Mouse (Mus musculus) kidney, postnatal 25 days (tissue): ENCODE measurements around the gene Gpr3.
A peak's percentile ranks its signal among the peaks of the same experiment; 100 is the strongest.

Source experiments
- DNase-seq, 2 experiments: peaks; one replicate each; pipeline ENCODE4 v3.0.0; 2021; ENCODE audit warnings: mixed read lengths in 2 of 2

Gene Gpr3

DNA sequence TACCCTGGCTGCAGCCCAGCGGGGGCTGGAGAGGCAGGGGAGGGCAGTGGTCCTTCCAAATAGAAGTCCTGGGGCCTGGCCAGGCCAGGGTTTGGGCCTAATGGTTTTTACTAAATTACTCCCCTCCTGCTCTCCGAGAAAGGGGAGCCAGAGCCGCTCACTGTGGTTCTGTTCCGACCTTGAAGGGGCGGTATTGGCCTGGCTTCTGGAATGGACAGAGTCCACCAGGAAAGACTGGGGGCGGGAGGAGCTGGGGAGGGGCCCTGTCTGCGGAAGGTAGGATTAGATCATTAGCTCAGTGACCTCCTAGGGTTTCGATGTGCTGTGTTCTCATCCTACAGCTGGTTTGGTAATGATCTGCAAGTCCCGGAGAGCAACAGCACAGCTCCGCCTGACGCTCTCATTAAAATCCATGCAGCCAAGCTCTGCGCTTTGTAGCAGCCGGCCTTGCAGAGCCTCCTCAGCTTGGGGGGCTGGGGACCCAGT lies 14.5 kb downstream of the Gpr3 start:
- DNase-seq = peak; percentile 64 to 89

DNA sequence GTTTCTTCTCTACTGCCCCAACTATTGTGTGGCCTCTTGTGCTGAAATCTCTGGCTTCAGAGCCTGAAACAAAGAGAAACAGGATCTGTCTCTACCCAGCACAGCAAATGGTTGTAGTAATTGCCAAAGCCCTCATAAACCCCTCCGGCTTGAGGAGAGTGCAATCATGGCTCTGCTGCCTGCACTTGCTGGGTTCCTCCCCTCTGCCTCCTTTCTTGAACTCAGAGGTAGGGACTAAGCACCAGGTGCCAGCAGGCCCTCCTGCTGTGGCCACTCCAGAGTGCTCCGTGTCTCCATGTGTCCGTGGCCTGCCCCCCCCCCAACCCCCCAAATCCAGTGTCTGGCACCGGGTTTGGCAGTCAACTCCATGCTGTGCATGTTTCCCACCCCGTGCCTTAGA lies 15.0 kb downstream of the Gpr3 start:
- no peak for DNase-seq

DNA sequence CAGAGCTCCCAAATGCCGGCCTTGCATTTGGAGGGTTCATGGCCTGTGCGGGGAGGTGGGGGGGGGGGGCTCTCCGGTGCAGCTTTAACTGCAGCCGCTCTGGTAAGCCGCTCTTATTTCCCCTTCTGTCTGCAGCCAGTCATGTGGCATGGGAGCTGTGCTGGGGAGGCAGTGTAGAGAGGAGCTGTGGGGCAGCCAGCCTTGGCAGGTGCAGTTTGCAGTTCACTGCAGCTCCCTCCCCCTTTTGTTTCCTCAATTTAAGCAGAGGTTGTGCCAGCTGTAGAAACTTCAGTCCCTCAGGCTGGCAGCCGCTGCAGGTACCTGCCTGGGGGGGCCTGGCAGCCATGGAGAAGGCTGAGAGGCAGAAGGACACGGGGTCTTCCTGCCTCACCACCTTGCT lies 15.5 kb downstream of the Gpr3 start:
- peak in 1 of 2 experiments; percentile 76 for DNase-seq

DNA sequence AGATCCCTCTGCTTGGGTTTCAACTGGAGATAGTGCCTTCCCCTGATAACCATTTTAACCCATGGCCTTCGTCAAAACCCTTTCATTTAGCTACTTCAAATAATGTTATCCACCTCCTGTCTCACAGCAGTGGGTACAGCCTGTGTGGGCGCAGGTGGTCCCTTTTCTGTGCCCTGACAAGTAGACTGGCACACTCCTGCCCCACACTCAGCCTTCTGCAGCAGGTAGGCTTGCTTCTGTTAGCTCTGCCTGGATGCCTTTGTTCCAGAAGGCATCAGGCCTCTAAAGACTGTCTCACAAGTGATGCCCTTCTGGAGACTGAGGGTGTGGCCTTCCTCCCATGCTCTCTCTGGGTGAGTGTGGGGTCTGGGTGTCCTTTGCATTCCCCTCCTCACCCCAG lies 16.2 kb downstream of the Gpr3 start:
- no peak for DNase-seq

DNA sequence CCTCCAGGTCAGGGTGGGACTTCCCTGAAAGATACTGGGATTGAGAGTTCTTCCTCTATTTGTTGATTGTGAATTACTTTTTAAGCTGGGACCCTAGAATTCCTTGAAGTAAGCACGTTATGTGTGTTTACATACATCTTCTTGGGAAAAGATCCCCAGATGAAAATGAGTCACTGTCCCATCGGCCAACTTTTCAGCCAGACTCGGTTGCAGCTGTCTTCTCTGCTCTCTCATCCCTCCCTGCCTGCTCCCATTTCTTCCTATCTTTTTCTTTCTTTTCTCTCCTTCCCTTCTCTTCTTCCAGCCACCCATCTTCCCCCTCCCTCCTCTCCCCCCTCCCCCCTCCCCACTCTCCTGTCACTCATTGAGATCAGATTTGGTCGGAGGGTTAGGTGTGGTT lies 17.3 kb downstream of the Gpr3 start:
- no peak for DNase-seq

DNA sequence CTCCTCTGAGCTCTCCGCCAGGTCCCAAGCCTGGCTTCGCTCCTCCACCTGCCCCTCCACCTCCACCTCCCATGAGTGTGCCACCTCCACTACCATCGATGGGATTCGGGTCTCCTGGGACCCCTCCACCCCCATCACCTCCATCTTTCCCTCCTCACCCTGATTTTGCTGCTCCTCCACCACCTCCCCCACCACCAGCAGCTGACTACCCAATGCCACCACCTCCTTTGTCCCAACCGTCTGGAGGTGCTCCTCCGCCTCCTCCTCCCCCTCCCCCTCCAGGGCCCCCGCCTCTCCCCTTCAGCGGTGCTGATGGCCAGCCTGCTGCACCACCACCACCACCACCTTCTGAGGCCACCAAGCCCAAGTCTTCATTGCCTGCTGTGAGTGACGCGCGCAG lies 17.9 kb downstream of the Gpr3 start:
- DNase-seq = no peak

DNA sequence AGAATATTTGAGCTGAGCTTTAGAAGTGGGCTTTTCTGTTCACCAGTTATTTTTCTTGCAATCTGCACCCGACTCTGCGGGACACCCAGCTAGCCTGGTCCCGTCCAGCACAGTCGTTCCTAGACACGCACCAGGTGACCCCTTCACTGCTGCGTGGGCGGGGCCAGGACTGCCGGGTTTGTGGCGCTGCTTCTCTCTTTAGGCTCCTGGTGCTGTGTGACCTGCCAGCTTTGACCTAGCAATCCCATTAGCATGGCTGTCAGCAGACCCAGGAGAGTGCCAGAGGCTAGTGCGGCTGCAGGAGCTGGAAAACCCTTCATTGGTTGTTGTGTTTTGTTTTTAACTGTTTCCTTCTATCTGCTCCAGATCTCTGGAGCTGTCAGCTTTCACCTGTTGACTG lies 22.9 kb downstream of the Gpr3 start:
- DNase-seq = peak; percentile 52 to 76

DNA sequence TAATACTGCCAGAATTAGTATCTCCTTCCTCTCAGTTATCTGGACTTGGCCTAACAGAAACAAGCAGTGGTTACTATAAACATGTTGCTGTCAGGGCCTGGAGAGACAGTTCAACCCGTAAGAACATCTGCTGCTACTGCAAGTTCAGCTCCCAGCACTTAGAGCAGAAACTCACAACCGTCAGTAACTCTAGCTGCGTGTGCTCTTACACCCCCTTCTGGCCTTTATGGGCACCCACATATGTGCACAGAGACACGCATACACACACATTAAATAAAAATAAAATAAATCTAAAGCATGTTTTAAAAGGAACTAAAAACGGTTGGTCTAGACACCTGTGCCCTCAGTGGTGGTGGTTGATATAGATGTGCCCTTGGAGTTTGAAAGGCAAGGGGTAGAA lies 25.5 kb downstream of the Gpr3 start:
- no peak for DNase-seq

DNA sequence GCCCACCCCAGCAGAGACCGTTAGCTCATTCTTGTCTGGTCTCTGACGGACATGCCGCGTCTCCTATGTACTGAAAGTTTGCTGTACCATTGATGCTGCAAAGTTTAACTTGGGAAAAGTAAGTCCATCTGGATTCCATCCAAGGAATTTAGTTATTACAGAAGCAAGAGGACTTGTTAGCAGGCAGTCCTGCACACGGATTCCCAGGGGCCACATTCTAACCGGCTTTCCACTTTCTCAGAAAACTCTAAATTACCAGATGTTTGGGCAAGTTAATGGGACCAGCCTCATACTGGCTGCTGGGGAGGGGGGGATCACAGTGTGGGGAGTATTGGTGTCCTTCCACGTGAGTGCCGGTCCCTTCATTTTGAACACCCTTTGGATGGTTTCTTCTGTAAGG lies 26.4 kb downstream of the Gpr3 start:
- DNase-seq = no peak

DNA sequence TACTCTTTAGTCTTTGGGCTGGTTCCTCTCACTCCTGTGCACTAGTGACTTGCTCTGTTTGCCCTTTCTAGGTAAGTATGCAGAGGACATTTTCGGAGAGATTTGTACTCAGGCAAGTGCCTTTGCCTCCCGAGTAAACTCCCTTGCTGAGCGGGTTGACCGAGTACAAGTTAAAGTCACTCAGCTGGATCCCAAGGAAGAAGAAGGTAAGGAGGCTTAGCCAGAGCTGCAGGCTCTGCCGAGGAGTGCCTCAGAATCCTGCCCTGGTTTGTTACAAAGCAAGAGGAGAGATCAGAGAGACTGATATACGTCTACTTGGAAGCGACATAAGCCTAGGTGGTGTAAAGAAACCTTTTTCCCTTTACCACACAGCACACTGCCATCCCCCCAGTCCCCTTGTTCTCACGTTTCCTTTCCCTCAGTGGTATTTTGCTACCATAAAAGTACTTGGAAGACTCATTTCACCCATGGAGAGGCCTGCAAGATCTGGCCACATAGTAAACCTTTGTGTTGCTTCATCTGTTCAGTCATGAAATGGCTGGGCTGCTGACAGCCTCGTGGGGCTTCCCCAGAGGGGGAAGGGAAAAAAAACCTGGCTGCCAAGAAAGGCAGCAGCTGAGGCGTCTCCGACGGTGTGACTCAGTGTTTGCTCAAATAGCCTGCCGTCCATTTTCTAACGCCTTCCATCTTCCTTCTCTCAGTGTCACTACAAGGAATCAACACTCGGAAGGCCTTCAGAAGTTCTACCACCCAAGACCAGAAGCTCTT lies 27.3 kb downstream of the Gpr3 start:
- peak in 1 of 2 experiments; percentile 58 for DNase-seq

DNA sequence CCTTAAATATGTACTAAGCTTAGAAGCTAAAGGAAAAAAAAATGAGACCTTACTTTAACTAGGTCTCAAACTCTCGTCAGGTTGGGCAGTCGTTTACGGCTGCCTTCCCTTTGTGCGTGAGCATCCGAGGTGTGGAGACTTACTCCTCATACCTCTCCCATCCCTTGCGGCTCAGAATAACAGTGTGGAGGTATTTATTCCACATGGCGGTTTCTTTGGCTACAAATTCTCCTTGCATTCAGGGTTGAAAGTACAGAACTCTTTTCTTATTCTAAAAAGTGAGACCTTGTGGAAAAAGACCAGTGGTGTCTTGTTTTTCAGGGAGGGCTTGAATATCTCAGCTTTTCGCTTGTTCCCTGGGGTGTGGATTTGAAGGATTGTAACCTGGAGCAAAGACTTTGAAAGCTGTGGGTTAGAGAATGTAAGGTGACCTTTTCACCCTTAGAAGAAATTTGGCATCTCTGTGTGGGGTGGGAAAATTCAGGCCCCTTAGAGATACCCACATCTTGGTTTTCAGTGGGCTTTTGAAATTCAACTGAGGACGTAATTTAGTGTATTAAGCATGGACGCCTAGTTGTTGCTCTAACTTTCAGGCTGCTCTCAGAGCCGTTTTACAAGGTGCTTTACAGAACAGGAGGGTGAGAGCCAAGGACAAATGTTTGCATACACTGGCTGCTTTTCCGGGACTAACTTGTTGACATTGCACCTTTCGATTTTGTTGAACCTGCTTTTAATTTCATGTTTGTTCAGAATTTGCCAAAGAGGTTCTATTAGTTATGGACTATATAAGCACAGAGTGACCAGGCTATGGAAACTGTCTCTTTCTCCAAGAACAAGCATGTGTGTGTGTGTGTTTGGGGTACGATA lies 28.1 kb downstream of the Gpr3 start:
- DNase-seq = no peak

DNA sequence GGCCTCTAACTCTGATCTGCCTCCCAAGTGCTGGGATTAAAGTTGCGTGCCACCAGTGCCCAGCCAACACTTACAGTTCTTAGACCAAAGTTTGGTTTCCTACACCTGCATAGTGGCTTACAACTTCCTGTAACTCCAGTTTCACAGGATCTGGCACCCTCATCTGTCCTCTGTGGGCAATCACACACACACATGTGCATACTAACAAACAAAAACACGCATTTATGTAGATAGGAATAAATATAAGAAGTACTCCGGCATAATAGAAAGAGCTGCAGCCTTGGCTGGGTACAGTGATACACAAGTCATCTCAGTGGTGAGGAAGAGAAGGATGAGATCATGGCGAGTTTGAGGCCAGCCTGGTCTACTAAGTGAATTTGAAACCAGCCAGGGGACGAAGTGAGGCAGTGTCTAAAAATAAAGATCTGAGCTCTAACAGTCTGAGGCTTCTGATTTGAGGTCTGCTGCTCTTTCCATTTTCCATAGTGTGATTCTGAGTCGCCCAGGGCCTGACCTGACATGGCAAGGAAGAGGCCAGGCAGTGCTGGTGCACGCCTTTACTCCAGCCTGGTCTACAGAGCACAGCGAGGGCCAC lies 29.8 kb downstream of the Gpr3 start:
- DNase-seq = no peak

DNA sequence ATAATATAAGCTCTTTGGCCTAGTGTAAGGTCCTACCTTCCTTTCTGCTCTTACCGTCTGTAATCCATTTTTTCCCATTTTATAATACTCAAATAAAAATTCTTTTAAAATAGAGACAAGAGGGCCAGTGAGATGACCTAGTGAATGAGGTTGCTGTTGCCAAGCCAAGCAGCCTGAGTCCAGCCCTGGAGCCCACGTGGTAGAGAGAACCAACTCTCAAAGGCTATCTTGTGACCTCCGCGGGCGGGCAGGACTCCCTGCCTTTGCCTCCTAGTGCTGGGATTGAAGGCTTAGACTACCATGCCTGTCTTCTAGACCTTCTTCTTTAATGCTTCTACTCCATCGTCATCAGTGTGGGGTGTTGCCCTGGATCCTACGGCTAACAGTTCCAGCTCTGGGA lies 33.1 kb downstream of the Gpr3 start:
- DNase-seq = no peak

DNA sequence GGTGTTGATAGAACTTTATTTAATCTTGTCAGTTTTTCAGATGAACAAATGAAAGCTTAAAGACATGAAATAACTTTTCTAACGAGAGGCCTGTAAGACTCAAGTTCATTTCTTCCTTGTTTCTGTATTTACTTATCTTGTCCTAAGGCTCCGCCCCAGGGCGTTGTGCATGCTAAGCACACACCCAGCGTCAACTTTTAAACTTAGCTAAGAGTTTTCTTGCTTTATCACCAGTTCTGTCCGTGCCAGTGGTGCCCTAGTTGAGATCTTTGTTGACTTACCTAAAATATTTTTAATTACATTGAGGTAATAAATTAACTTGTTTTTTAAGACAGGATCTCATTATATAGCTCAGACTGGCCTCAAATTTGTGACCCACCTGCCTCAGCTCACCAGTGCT lies 34.0 kb downstream of the Gpr3 start:
- DNase-seq = no peak

DNA sequence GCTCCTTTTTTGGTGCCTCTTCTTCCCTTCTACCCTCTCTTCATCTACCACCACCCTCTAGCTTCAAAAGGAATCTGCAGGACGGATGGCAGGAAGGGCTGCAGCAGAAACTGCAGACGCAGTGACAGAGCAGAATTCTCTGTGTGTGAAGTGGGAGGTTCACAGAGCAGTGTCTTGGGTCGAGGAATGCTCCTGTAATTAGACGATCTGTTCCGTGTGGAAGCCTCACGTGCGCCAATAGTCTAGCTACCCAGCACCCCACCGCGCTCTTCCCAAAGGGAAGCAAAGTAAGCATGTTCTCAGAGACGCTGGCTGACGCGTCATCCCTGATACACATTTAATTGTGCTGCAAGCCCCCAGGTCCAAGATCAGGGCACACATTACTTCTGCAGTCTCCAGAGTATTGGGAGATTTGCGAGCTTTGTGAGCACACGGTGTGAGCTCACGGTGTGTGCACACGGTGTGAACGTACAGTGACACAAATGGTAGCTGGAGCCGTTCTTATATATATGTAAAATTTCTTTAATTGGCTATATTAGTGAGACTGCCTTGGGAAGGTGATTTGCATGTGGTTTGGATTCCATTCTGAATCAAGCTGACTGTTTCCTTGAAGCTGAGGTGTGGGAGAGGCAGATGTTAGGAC lies 35.5 kb downstream of the Gpr3 start:
- no peak for DNase-seq

DNA sequence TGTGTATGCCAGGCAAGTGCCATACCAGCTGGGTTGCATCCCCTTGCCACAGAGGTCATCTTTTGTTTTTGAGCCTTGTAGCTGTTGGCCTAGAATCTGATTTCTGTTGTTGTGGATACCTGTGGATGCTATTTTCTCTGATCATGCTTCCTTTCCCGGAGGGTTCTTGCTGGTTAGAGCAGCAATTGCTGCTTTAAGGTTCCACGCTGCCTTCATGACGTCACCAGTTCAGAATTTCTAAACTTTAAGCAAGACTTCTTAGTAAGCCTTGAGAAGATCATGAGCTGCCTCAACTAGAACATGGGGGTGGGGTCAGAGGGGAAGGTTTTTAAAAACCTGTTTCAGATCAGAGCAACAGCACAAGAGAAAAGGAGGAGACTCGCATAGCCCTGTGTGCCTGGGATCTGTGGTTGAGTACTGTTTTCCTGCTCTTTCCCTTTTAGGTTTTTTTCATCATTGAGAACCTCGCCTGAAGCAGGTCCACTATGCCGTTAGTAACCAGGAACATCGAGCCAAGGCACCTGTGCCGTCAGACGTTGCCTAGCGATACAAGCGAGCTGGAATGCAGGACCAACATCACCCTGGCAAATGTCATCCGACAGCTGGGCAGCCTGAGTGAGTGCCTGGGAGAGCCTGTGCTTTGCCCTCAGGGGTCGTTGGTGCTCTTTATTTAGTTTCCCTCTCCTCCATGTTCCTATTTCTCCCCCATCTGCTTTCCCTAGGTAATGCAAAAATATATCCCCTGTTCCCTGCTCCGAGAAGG lies 36.2 kb downstream of the Gpr3 start:
- DNase-seq = peak in 1 of 2 experiments; percentile 73

DNA sequence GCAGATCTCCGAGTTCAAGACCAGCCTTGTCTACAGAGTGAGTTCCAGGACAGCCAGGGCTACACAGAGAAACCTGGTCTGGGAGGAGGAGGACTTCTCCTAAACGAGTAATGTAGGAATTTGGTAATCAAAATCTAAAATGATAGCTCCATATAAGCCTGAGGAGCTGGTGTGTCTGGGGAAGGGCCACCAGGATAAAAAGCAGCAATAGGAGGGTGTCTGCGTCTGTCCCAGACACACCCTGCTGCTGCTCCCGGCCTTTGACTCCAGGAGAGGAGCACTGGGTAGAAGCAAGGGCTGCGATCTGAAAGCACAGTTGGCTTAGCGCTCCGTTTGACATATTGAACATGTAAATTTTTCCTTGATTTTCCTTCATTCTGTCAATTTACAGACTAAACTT lies 37.1 kb downstream of the Gpr3 start:
- DNase-seq = no peak

DNA sequence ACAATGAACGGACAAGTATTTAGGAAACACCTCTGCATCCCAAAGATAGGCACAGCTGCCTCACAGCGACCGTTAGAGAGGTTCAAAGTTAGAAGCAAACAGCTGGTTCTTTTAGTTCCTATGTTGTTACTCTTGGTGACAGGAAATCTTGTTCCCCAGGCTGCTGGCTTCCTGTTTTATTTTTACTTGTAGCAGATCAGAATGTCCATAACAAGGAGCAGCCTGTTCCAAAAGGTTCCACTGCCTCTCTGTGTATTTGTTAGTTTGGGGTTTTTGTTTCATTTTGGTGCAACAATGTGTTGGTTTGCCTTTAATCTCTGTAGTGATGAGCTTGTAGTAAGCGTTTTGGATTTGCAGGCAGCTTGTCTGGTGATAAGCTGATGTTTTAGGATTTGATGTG lies 38.0 kb downstream of the Gpr3 start:
- DNase-seq = peak in 1 of 2 experiments; percentile 56

DNA sequence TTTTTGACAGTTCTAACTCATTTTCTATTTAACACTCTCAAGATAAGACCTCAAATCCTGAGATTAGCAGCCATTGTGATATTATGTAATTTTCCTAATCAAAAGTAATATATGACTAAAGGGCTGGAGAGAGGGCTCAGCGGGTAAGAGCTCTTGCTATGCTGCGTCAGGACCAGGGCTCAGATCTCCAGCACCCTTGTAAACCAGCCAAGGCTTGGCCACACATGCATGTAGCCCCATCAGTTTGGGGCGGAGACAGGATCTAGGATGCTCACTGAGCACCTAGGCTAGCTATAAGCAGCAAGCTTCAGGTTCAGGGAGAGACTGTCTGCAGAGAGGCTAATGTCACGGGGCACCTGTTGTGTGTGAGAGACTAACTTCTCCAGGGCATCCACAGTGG lies 39.9 kb downstream of the Gpr3 start:
- no peak for DNase-seq

DNA sequence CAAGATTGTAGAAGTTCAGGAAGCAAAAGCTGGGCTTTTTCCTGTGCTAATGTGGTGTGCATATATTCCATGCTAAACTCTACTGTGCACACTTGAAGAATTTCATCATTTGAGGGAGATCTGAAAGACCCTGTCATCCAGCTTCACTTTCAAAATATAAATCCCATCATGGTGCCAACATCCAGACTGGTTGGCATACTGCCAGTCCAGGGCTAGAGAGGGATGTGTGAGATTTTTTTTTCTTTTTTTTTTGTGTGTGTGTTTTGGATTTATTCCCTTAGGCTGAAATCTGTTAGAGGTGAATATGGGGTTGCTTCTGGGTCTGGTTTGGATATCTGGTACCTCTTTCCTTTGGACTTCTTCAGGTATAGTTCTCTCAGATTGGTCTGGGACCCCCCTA lies 41.7 kb downstream of the Gpr3 start:
- peak in 1 of 2 experiments; percentile 43 for DNase-seq

DNA sequence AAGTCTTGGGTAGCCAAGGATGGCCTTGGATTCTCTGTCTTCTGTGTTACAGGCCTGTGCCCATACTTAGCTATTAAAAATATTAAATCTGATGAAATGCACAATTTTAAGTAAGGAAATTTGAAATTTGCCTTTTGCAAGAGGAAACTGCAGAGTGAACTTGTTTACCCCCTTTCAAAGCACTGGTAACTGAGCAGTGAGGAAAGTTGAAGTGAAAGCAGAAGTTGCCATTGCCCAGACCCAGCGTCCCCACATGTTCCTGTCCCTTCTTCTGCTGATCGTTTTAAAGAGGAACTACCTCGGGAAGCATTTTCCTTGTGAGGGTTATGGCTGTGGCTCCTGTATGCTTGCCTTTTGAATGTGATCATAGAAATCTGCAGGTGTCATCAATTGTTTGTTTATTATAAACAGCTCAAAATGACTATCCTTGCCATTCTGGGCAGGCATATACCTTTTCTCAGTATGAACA lies 42.2 kb downstream of the Gpr3 start:
- no peak for DNase-seq
